Mouse (Mus musculus) thymus, postnatal 36 days (tissue): ENCODE measurements at regions not wholly inside any gene's neighbourhood (a gene's known extent, or its start where the extent isn't known, plus 50 kb on each side); places are given as distances from the start of the nearest gene placed in this dataset.
"Not testable (repeated sequence)": the region's sequence is repeated elsewhere in the genome, so short reads cannot be mapped to it uniquely, and the experiment has no call there.

ENCODE experiments used
- DNase-seq, 2 experiments: peaks; one replicate each; pipeline ENCODE4 v3.0.0; 2022; ENCODE audit warnings: mixed read lengths in 2 of 2

DNA sequence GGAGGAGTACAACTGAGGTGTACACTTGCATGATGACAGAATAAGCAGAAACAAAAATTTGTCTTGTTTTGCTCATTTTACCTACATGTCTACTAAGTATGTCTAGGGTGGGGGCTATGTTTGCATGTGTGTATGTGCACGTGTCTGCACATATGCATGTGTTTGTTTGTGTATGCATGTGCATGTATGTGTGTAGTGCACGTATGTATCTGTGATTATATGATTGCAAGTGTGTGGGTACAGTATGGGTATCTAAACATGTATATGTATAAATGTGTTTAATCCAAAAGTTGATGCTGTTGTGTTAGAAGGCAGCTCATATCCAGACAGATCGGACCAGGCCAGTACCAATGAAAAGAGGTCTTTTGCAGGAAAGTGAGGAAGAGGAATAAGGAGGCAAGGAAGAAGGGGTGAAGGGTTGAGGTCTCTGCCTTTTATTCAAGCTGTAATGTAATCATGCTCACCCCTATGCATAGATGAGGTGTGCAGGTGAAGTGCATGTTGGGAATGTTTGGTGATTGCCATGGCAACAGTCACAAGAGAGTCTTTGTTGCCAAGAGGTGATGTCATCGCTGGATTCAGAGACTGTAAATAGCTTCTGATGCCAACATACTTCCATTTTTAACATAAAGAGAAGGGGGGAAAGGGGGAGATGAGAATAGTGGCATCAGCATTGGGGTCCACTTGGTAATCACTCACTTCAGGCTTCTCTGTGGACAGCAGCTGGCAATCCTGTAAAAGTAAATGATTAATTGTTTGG lies 1447.7 kb downstream of the Zfp704 start:
- no peak for DNase-seq

- DNase-seq, result no peak
Observed at GRCm38 (mm10) chr3:8143016-8143415, 1466.9 kb downstream of the Zfp704 start.

GRCm38 (mm10) chr3:8142190-8142589 lies 1467.7 kb downstream of the Zfp704 start:
- no peak for DNase-seq

DNA sequence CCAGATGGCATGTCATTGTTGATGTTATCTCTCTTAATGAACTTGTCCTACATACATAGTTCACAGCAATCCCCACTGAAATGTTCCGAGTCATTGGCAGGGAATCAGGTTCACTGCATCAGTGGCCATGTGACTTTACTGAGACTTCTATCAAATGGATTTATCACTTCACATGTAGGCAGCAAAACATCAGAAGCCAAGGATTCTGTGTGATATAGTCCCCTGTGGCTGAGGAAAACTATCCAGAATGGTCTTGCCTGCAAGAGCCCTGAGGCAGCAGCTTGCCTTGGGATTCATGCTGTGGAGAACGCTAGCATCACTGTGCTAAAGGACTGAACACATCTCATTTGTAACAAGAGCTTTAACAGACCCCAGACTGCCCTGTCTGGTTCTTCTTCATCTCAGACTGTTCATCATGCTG lies 1468.2 kb downstream of the Zfp704 start:
- no peak for DNase-seq

GRCm38 (mm10) chr3:8123641-8124040 lies 1486.2 kb downstream of the Zfp704 start:
- DNase-seq, result not testable (repeated sequence)

DNA sequence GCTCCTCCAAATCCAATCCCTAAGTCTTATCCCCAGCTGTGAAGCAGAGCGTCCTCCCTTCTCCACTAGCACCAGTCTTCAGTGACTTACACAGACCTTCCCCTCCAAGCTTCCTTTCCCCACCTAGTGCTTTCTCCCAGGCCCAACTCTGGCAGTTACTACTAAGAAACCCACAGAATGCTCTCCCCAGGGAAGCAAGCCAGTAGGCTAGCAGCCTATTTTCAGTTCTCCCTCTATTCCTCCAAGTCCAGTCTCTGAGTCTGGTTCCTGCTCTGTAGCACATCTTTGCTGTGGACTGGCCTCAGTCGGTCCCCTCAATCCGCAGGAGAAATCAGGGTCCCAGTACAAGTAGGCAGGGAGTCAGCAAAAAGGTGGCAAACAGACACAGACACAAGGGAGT lies 1486.7 kb downstream of the Zfp704 start:
- no peak for DNase-seq

- DNase-seq, result no peak
Observed at GRCm38 (mm10) chr3:8098291-8098690, 1478.0 kb upstream of the 1700008P02Rik start.

GRCm38 (mm10) chr3:8084749-8085148 lies 1464.5 kb upstream of the 1700008P02Rik start:
- DNase-seq, result no peak

DNA sequence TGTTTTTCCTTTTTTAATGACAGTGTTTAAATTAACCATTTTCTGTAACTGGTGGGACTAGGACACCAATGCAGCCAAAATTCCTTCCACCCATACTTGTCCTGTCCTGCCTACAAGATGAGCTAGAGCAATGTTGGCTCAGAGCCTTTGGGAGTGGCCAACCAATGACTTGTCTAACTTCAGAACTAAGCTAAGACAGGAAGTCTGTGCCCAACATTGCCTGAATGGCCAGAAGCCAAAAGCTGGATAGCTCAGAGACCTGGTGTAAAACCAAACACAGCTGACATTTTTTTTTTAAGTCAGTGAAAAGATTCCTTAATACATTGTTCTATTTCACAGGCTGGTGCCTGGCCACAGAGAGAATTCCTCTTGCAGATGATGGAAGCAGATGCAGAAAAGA lies 1433.5 kb upstream of the 1700008P02Rik start:
- no peak for DNase-seq

GRCm38 (mm10) chr3:8051167-8051566 lies 1430.9 kb upstream of the 1700008P02Rik start:
- no peak for DNase-seq

- no peak for DNase-seq
Observed at GRCm38 (mm10) chr3:8049706-8050105, 1429.5 kb upstream of the 1700008P02Rik start.

DNA sequence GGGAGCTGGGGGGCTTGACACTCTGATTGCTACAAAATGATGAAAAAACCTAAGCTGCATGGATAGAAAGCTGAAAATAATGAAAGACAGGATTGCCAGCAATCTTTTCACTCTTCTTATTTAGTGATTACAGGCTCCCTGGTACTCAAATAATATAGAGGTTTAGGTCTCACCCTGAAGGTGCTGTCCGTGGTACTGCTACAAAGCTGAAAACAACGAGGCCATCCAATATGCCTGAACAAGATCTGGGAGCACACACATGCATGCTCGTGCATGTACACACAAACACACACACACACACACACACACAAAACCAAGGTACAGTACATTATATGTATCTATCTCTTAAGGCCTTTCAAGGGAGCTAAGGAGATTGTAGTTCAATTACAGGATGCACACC lies 1426.1 kb upstream of the 1700008P02Rik start:
- DNase-seq, result no peak

GRCm38 (mm10) chr3:8036697-8037096 lies 1416.5 kb upstream of the 1700008P02Rik start:
- no peak for DNase-seq

GRCm38 (mm10) chr3:8035091-8035729 lies 1415.0 kb upstream of the 1700008P02Rik start:
- no peak for DNase-seq

GRCm38 (mm10) chr3:8026325-8027017 lies 1406.2 kb upstream of the 1700008P02Rik start:
- DNase-seq, result no peak

- no peak for DNase-seq
Observed at GRCm38 (mm10) chr3:8022654-8023053, 1402.4 kb upstream of the 1700008P02Rik start.

- no peak for DNase-seq
Observed at GRCm38 (mm10) chr3:8017489-8017888, 1397.2 kb upstream of the 1700008P02Rik start.

DNA sequence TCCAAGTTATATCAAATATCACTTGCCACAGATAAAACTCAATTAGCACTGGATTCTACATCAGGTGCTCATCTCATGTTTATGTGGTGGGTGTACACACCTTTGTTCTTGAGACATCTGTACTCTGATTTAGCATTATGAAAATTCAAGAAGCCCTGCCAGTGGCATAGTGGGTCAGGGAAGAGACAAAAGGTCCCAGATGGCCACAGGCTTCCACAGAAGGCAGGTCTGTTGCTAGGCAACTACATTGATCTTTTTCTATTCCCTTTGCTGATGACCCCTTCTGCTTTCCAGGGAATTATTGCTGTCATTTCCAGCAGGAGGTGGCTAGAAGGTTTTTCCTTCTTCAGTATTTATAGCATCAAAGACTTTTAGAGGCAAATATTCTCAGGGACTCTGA lies 1396.7 kb upstream of the 1700008P02Rik start:
- DNase-seq, result no peak

DNA sequence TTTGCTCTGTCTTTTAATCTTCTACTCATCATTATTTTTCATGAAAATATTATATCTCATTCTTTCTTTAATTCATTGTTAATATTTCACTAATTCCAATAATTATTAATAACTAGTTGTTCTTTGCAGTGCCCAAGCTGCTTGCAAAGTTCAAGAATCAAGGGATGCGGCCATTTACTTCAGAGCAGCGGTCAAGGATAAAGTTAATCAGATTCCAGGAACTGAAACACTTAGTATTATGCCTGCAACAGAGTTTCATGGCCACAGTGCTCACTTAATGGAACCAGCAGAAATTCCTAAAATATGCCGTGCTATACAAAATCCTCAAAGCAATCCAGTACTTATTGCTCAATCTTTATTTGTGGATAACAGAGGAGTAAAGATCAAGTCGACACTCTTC lies 1389.7 kb upstream of the 1700008P02Rik start:
- no peak for DNase-seq

- no peak for DNase-seq
Observed at GRCm38 (mm10) chr3:8006708-8007395, 1386.6 kb upstream of the 1700008P02Rik start.

GRCm38 (mm10) chr3:8006273-8006672 lies 1386.0 kb upstream of the 1700008P02Rik start:
- DNase-seq, result no peak

GRCm38 (mm10) chr3:8005684-8006083 lies 1385.4 kb upstream of the 1700008P02Rik start:
- DNase-seq, result not testable (repeated sequence)

- no peak for DNase-seq
Observed at GRCm38 (mm10) chr3:8004271-8004670, 1384.0 kb upstream of the 1700008P02Rik start.
